Comparison of ENCODE assay signal across 22 mouse cellular contexts in genomic region chr16:76537871-76538270, GRCm38 (mm10).
A peak's percentile ranks its signal among the peaks of the same experiment; 100 is the strongest.
DNase-seq lines count a peak whose midpoint lies in the region; ATAC-seq and TF ChIP-seq lines count a peak whose summit lies in the region.
"Had no signal": no experiment of that assay in that cellular context is flagged by ENCODE, and none has a peak within 500 bp of the region (broad histone marks: within the 10 kb centered on the region; RNA-seq: fewer than 3 reads in every experiment).

No protein-coding gene starts in this region.

- no peak for TF ChIP-seq CTCF in spleen, adult 2 months (IDR thresholded peaks at IDR 0.05; ENCODE audit: extremely low read depth, insufficient read depth, insufficient read length, insufficient replicate concordance)

- no peak overlapping the region for H3K27ac ChIP-seq in spleen, adult 2 months (ENCODE audit: insufficient read depth, low read length)
- no peak overlapping the region for H3K27ac ChIP-seq in kidney, embryonic 15.5 days
- H3K27ac ChIP-seq: embryonic facial prominence, embryonic 13.5 days; heart, embryonic 10.5 days; hindbrain, embryonic 14.5 days; intestine, embryonic 15.5 days; limb, embryonic 10.5 days; midbrain, embryonic 12.5 days; neural tube, embryonic 15.5 days had no signal

- no peak overlapping the region for H3K9ac ChIP-seq in kidney, embryonic 15.5 days
- H3K9ac ChIP-seq: embryonic facial prominence, embryonic 13.5 days; hindbrain, embryonic 14.5 days; intestine, embryonic 15.5 days; liver, postnatal 0 days; midbrain, embryonic 12.5 days; neural tube, embryonic 15.5 days had no signal

- no peaks in the 10 kb centered on the region for H3K36me3 ChIP-seq in spleen, adult 2 months (ENCODE audit: control insufficient read depth, insufficient read depth, low read length)
- H3K36me3 ChIP-seq in kidney, embryonic 15.5 days: no peaks in the 10 kb centered on the region
- H3K36me3 ChIP-seq: embryonic facial prominence, embryonic 13.5 days; G1E; heart, embryonic 10.5 days; intestine, embryonic 15.5 days; limb, embryonic 10.5 days; midbrain, embryonic 12.5 days; neural tube, embryonic 15.5 days had no signal

- no peaks in the 10 kb centered on the region for H3K27me3 ChIP-seq in spleen, adult 2 months (ENCODE audit: control insufficient read depth, insufficient read depth, low read length)
- H3K27me3 ChIP-seq in kidney, embryonic 15.5 days: no peaks in the 10 kb centered on the region
- H3K27me3 ChIP-seq: embryonic facial prominence, embryonic 13.5 days; intestine, embryonic 15.5 days; midbrain, embryonic 12.5 days; neural tube, embryonic 15.5 days had no signal

- no peak overlapping the region for H3K4me2 ChIP-seq in kidney, embryonic 15.5 days
- H3K4me2 ChIP-seq: embryonic facial prominence, embryonic 13.5 days; hindbrain, embryonic 14.5 days; intestine, embryonic 15.5 days; midbrain, embryonic 12.5 days; neural tube, embryonic 15.5 days had no signal

- peaks cover 4% of the 10 kb centered on the region; the same call in 1 of the 2 replicates for H3K4me1 ChIP-seq in spleen, adult 2 months (ENCODE audit: control insufficient read depth, insufficient read depth, insufficient read length)
- H3K4me1 ChIP-seq in kidney, embryonic 15.5 days: peaks cover 6% of the 10 kb centered on the region; the same call in 1 of the 2 replicates

- H3K9me3 ChIP-seq in kidney, embryonic 15.5 days (replicated peaks): no peaks in the 10 kb centered on the region
- H3K9me3 ChIP-seq: embryonic facial prominence, embryonic 13.5 days; G1E; heart, embryonic 10.5 days; intestine, embryonic 15.5 days; limb, embryonic 10.5 days; midbrain, embryonic 12.5 days; neural tube, embryonic 15.5 days had no signal

- TF ChIP-seq POLR2A in spleen, adult 2 months (IDR thresholded peaks at IDR 0.05; ENCODE audit: low read depth, low read length): no peak

- WGBS in spleen, adult 2 months: 26% methylated on average over 11 of the region's 11 CpGs
- WGBS in kidney, embryonic 15.5 days: 61% methylated on average over 11 of the region's 11 CpGs

- H3K4me3 ChIP-seq in spleen, adult 2 months (ENCODE audit: extremely low read depth, insufficient read depth, insufficient read length): peak overlapping the region; percentile 23; the same call in 1 of the 2 replicates
- no peak overlapping the region for H3K4me3 ChIP-seq in kidney, embryonic 15.5 days (replicated peaks)
- H3K4me3 ChIP-seq: embryonic facial prominence, embryonic 13.5 days; heart, embryonic 10.5 days; intestine, embryonic 15.5 days; limb, embryonic 10.5 days; midbrain, embryonic 12.5 days; neural tube, embryonic 15.5 days had no signal

- ATAC-seq in common myeloid progenitor, adult 5-6 weeks (replicated peaks; ENCODE audit: low read depth, poor library complexity, severe bottlenecking): peak; percentile 77; the same call in 1 of the 2 replicates
- ATAC-seq in kidney, embryonic 15.5 days (replicated peaks; ENCODE audit: low FRiP score): no peak
- ATAC-seq: forebrain, embryonic 16.5 days; intestine, embryonic 15.5 days; liver, postnatal 0 days had no signal

- peak; percentile 14 to 71 for DNase-seq in spleen, adult 2 months (ENCODE audit: low read depth in 1 of 2, low spot score in 2 of 2)
- no peak for DNase-seq in spleen, postnatal 4 days (ENCODE audit: low spot score in 2 of 2)
- peak; percentile 57 for DNase-seq in CD4-positive, CD25-positive, alpha-beta regulatory T cell, adult 2 months (ENCODE audit: low read depth, low spot score)
- peak; percentile 59 for DNase-seq in naive thymus-derived CD4-positive, alpha-beta T cell, adult 2 months (ENCODE audit: low read depth)
- DNase-seq in adrenal gland, adult (ENCODE audit: inconsistent age in 2 of 2, low spot score in 1 of 2): no peak
- DNase-seq: cerebellum, adult 9-10 months; gastrocnemius, postnatal 36 days; kidney, adult 9 months; kidney, postnatal 36 days; liver, postnatal 0 days; right cerebral cortex, postnatal 14 days had no signal

Comparison
In these comparisons a context has a peak if more than half of its experiments do, and no peak if none do; other contexts are left out.
1. DNase-seq: peak in spleen, adult 2 months (2 of 2), CD4-positive, CD25-positive, alpha-beta regulatory T cell, adult 2 months (single experiment) and naive thymus-derived CD4-positive, alpha-beta T cell, adult 2 months (single experiment); none in spleen, postnatal 4 days (0 of 2) and adrenal gland, adult (0 of 2).